Mouse (Mus musculus) embryonic facial prominence, embryonic 12.5 days (tissue): ENCODE measurements around the gene Bag2. TPM values are rescaled to one million over a fixed set of nuclear protein-coding genes. Genes with fewer than 3 reads are reported as not detected.

ENCODE experiments used
- ATAC-seq: fragments of 200-750 bp; cut with Nextera tagmentation; 2 replicates; pipeline ENCODE4 v1.8.0; 2017; ENCODE audit not compliant: insufficient number of reproducible peaks, insufficient read depth, low FRiP score, low TSS enrichment
- H3K27ac ChIP-seq: fragments of 300-500 bp; sonication (generic); 2 replicates; pipeline ENCODE4 v1.5.1; 2016; ENCODE audit warnings: mild to moderate bottlenecking
- H3K27me3 ChIP-seq: fragments of 300-500 bp; sonication (generic); 2 replicates; pipeline ENCODE4 v1.6.1; 2016; ENCODE audit warnings: mild to moderate bottlenecking, moderate library complexity
- H3K36me3 ChIP-seq: fragments of 300-500 bp; sonication (generic); 2 replicates; pipeline ENCODE4 v1.6.1; 2016; ENCODE audit warnings: mild to moderate bottlenecking
- H3K4me1 ChIP-seq: fragments of 300-500 bp; sonication (generic); 2 replicates; pipeline ENCODE4 v1.6.1; 2016
- H3K4me2 ChIP-seq: fragments of 300-500 bp; sonication (generic); replicated peaks from 2 replicates; pipeline ENCODE4 v1.6.1; 2016; ENCODE audit warnings: mild to moderate bottlenecking, moderate library complexity
- H3K4me3 ChIP-seq: fragments of 300-500 bp; sonication (generic); 2 replicates; pipeline ENCODE4 v1.5.1; 2016; ENCODE audit warnings: mild to moderate bottlenecking
- H3K9ac ChIP-seq: fragments of 300-500 bp; sonication (generic); 2 replicates; pipeline ENCODE4 v1.6.1; 2016; ENCODE audit warnings: mild to moderate bottlenecking, moderate library complexity
- H3K9me3 ChIP-seq: fragments of 300-500 bp; sonication (generic); 2 replicates; pipeline ENCODE4 v1.6.1; 2016; ENCODE audit warnings: mild to moderate bottlenecking, moderate library complexity
- WGBS: fragments of 180-500 bp; shearing (Covaris S2); methylation state at CpG from one replicate; pipeline ENCODE4 v1.1.7; 2016; 5-methylcytosine and 5-hydroxymethylcytosine counted together
- polyA plus RNA-seq: library from polyadenylated mRNA; unstranded; fragments of >200 nt; fragmentation: Nextera tagmentation; extraction: Ambion mirVana; gene quantifications from 2 replicates; pipeline ENCODE4 v1.2.1, GENCODE M21; 2016

The Bag2 gene
- polyA plus RNA-seq, 1 experiment from 2014 or later, result 45.6 TPM

GRCm38 (mm10) chr1:33721020-33721419, 36.6 kb downstream of the Bag2 start:
- Histone ChIP-seq H3K9ac (peak overlapping the region; percentile 43), H3K4me3 (peak overlapping the region; percentile 82), H3K27me3 (no peaks in the 10 kb centered on the region), H3K4me2 (peak overlapping the region; percentile 56), H3K9me3 (no peaks in the 10 kb centered on the region), H3K4me1 (peaks cover 5% of the 10 kb centered on the region; the same call in 1 of the 2 replicates), H3K36me3 (peaks cover 37% of the 10 kb centered on the region), H3K27ac (no peak overlapping the region)
- ATAC-seq, result no peak
- WGBS, result 86% methylated on average over 7 of the region's 7 CpGs

GRCm38 (mm10) chr1:33720231-33720630, 37.4 kb downstream of the Bag2 start:
- peak overlapping the region; percentile 56 for H3K4me2 ChIP-seq

GRCm38 (mm10) chr1:33719733-33720225, 37.8 kb downstream of the Bag2 start, which contains the start of gene Rab23:
Gene Rab23, plus strand, starts transcription at chr1:33719887.
- Histone ChIP-seq H3K4me2 (peak within 1 kb of the TSS; percentile 56), H3K27ac (peak within 1 kb of the TSS; percentile 95), H3K9me3 (no peaks in the 10 kb centered on the region), H3K4me3 (peak within 1 kb of the TSS; percentile 82), H3K27me3 (no peaks in the 10 kb centered on the region), H3K9ac (peak within 1 kb of the TSS; percentile 91), H3K4me1 (peaks cover 5% of the 10 kb centered on the region; the same call in 1 of the 2 replicates), H3K36me3 (peaks cover 25% of the 10 kb centered on the region)
- 1% methylated on average over 52 of the region's 54 CpGs for WGBS
- peak; percentile 90 for ATAC-seq

More at GRCm38 (mm10) chr1:33720231-33720630, 37.4 kb downstream of the Bag2 start:
- peaks cover 29% of the 10 kb centered on the region for H3K36me3 ChIP-seq
- H3K9me3 ChIP-seq, result no peaks in the 10 kb centered on the region
- peak overlapping the region; percentile 91 for H3K9ac ChIP-seq
- H3K4me3 ChIP-seq, result peak overlapping the region; percentile 82
- ATAC-seq, result no peak
- peak overlapping the region; percentile 95 for H3K27ac ChIP-seq
- H3K27me3 ChIP-seq, result no peaks in the 10 kb centered on the region
- WGBS, result under 1% methylated on average over 40 of the region's 41 CpGs
- peaks cover 5% of the 10 kb centered on the region; the same call in 1 of the 2 replicates for H3K4me1 ChIP-seq

- Histone ChIP-seq H3K36me3 (peaks cover 7% of the 10 kb centered on the region), H3K4me3 (no peak overlapping the region), H3K4me2 (no peak overlapping the region), H3K4me1 (peaks cover 5% of the 10 kb centered on the region; the same call in 1 of the 2 replicates), H3K27me3 (no peaks in the 10 kb centered on the region), H3K9ac (no peak overlapping the region), H3K27ac (no peak overlapping the region), H3K9me3 (no peaks in the 10 kb centered on the region)
- 77% methylated on average over 1 of the region's 1 CpGs for WGBS
- no peak for ATAC-seq
Observed at GRCm38 (mm10) chr1:33717636-33718035, 40.0 kb downstream of the Bag2 start.

GRCm38 (mm10) chr1:33714796-33715195, 42.8 kb downstream of the Bag2 start:
- H3K27ac ChIP-seq, result no peak overlapping the region
- peak overlapping the region; percentile 22 for H3K4me2 ChIP-seq
- H3K9ac ChIP-seq, result no peak overlapping the region
- 0 out of 2 replicates have a peak, but pooled peaks have one; percentile 17 for ATAC-seq
- 3% methylated on average over 10 of the region's 10 CpGs for WGBS
- no peak overlapping the region for H3K4me3 ChIP-seq
- H3K9me3 ChIP-seq, result no peaks in the 10 kb centered on the region
- no peaks in the 10 kb centered on the region for H3K4me1 ChIP-seq
- no peaks in the 10 kb centered on the region for H3K36me3 ChIP-seq
- H3K27me3 ChIP-seq, result no peaks in the 10 kb centered on the region

- Histone ChIP-seq H3K9me3 (no peaks in the 10 kb centered on the region), H3K9ac (no peak overlapping the region)
- WGBS, result 85% methylated on average over 5 of the region's 5 CpGs
Observed at GRCm38 (mm10) chr1:33712026-33712425, 45.6 kb downstream of the Bag2 start.

GRCm38 (mm10) chr1:33709615-33710014, 48.0 kb downstream of the Bag2 start:
- ATAC-seq, result no peak
- WGBS, result 79% methylated on average over 2 of the region's 2 CpGs

More at GRCm38 (mm10) chr1:33712026-33712425, 45.6 kb downstream of the Bag2 start:
- H3K4me3 ChIP-seq, result no peak overlapping the region
- ATAC-seq, result no peak
- no peak overlapping the region for H3K27ac ChIP-seq
- no peaks in the 10 kb centered on the region for H3K27me3 ChIP-seq
- H3K4me1 ChIP-seq, result no peaks in the 10 kb centered on the region
- no peak overlapping the region for H3K4me2 ChIP-seq
- H3K36me3 ChIP-seq, result no peaks in the 10 kb centered on the region

GRCm38 (mm10) chr1:33701244-33701643, 56.4 kb downstream of the Bag2 start:
- no peak overlapping the region for H3K9ac ChIP-seq
- ATAC-seq, result no peak
- H3K27me3 ChIP-seq, result no peaks in the 10 kb centered on the region
- WGBS, result 81% methylated on average over 3 of the region's 3 CpGs
- H3K4me3 ChIP-seq, result no peak overlapping the region
- no peaks in the 10 kb centered on the region for H3K9me3 ChIP-seq
- no peak overlapping the region for H3K4me2 ChIP-seq
- no peaks in the 10 kb centered on the region for H3K36me3 ChIP-seq
- H3K4me1 ChIP-seq, result no peaks in the 10 kb centered on the region
- H3K27ac ChIP-seq, result no peak overlapping the region

More at GRCm38 (mm10) chr1:33709615-33710014, 48.0 kb downstream of the Bag2 start:
- no peaks in the 10 kb centered on the region for H3K9me3 ChIP-seq
- H3K4me3 ChIP-seq, result no peak overlapping the region
- H3K27ac ChIP-seq, result no peak overlapping the region
- H3K4me1 ChIP-seq, result no peaks in the 10 kb centered on the region
- no peaks in the 10 kb centered on the region for H3K36me3 ChIP-seq
- no peaks in the 10 kb centered on the region for H3K27me3 ChIP-seq
- H3K9ac ChIP-seq, result no peak overlapping the region
- H3K4me2 ChIP-seq, result no peak overlapping the region

GRCm38 (mm10) chr1:33696016-33696415, 61.6 kb downstream of the Bag2 start:
- 77% methylated on average over 2 of the region's 2 CpGs for WGBS

More at GRCm38 (mm10) chr1:33696016-33696415, 61.6 kb downstream of the Bag2 start:
- no peaks in the 10 kb centered on the region for H3K27me3 ChIP-seq
- no peak overlapping the region for H3K9ac ChIP-seq
- no peak overlapping the region for H3K4me3 ChIP-seq
- no peaks in the 10 kb centered on the region for H3K36me3 ChIP-seq
- no peaks in the 10 kb centered on the region for H3K9me3 ChIP-seq
- H3K27ac ChIP-seq, result no peak overlapping the region
- no peak overlapping the region for H3K4me2 ChIP-seq
- no peak for ATAC-seq
- H3K4me1 ChIP-seq, result no peaks in the 10 kb centered on the region

Other genes with a start within 250 kb of the Bag2 start
- gene Prim2, start 88.0 kb downstream of the Bag2 start, polyA plus RNA-seq, result 39.2 and 42.6 TPM in 2 replicates
- gene Rab23, start 37.9 kb downstream of the Bag2 start, polyA plus RNA-seq, result 36.9 and 39.1 TPM in 2 replicates
- gene Zfp451, start 56.8 kb upstream of the Bag2 start, polyA plus RNA-seq, result 35.9 and 36.0 TPM in 2 replicates
- gene Bend6, start 150.0 kb upstream of the Bag2 start, polyA plus RNA-seq, result 1.8 and 2.3 TPM in 2 replicates
- gene Dst, start 150.4 kb upstream of the Bag2 start, polyA plus RNA-seq, result 25.8 and 27.3 TPM in 2 replicates